8 mouse cellular contexts compared by ENCODE assay signal in genomic region chr6:30549231-30549761, GRCm38 (mm10). TPM values are rescaled to one million over a fixed set of nuclear protein-coding genes. Genes with fewer than 3 reads are reported as not detected.
DNase-seq lines count a peak whose midpoint lies in the region; ATAC-seq and TF ChIP-seq lines count a peak whose summit lies in the region.

No protein-coding gene starts in this region.

- peak overlapping the region; percentile 26; the same call in 1 of the 2 replicates for H3K9ac ChIP-seq in kidney, embryonic 15.5 days
- peak overlapping the region; percentile 39; the same call in 1 of the 2 replicates for H3K9ac ChIP-seq in hindbrain, embryonic 13.5 days
- no peak overlapping the region for H3K9ac ChIP-seq in midbrain, embryonic 15.5 days

- DNase-seq in kidney, adult 2 months: no peak
- peak; percentile 88 for DNase-seq in embryonic facial prominence, embryonic 10.5 days (ENCODE audit: low spot score)
- no peak for DNase-seq in right cerebral cortex, adult 18-20 months
- no peak for DNase-seq in ovary, adult 18-20 months (ENCODE audit: low spot score)
- no peak for DNase-seq in natural killer cell, adult 2 months (ENCODE audit: low spot score in 2 of 2)

- H3K4me3 ChIP-seq in kidney, embryonic 15.5 days (replicated peaks): no peak overlapping the region
- H3K4me3 ChIP-seq in kidney, adult 2 months (ENCODE audit: insufficient read depth, low read depth, low read length): no peak overlapping the region
- peak overlapping the region; percentile 32; the same call in 1 of the 2 replicates for H3K4me3 ChIP-seq in embryonic facial prominence, embryonic 10.5 days
- H3K4me3 ChIP-seq in hindbrain, embryonic 13.5 days: no peak overlapping the region
- no peak overlapping the region for H3K4me3 ChIP-seq in midbrain, embryonic 15.5 days

- peaks cover 71% of the 10 kb centered on the region for H3K4me1 ChIP-seq in kidney, embryonic 15.5 days
- H3K4me1 ChIP-seq in kidney, adult 2 months (ENCODE audit: control insufficient read depth, insufficient read depth, low read length): no peaks in the 10 kb centered on the region
- H3K4me1 ChIP-seq in embryonic facial prominence, embryonic 10.5 days: peaks cover 95% of the 10 kb centered on the region
- H3K4me1 ChIP-seq in hindbrain, embryonic 13.5 days (replicated peaks): peaks cover 67% of the 10 kb centered on the region
- H3K4me1 ChIP-seq in midbrain, embryonic 15.5 days: peaks cover 53% of the 10 kb centered on the region

- 10% methylated on average over 15 of the region's 15 CpGs for WGBS in kidney, embryonic 15.5 days
- whole genome bisulfite sequencing in kidney, adult 2 months: 50% methylated on average over 15 of the region's 15 CpGs
- 4% methylated on average over 15 of the region's 15 CpGs for WGBS in embryonic facial prominence, embryonic 10.5 days
- WGBS in hindbrain, embryonic 13.5 days: 19% methylated on average over 15 of the region's 15 CpGs
- 13% methylated on average over 15 of the region's 15 CpGs for WGBS in midbrain, embryonic 15.5 days

- ATAC-seq in kidney, embryonic 15.5 days (replicated peaks; ENCODE audit: low FRiP score): 0 out of 2 replicates have a peak, but pooled peaks have one; percentile 31
- no peak for ATAC-seq in hindbrain, embryonic 13.5 days (ENCODE audit: low FRiP score)
- ATAC-seq in midbrain, embryonic 15.5 days (replicated peaks): no peak

- TF ChIP-seq POLR2A in kidney, adult 2 months (IDR thresholded peaks at IDR 0.05; ENCODE audit: low read depth, low read length): no peak

- no peaks in the 10 kb centered on the region for H3K36me3 ChIP-seq in kidney, embryonic 15.5 days
- H3K36me3 ChIP-seq in kidney, adult 2 months (ENCODE audit: control insufficient read depth, insufficient read depth, low read length): no peaks in the 10 kb centered on the region
- H3K36me3 ChIP-seq in embryonic facial prominence, embryonic 10.5 days (replicated peaks): no peaks in the 10 kb centered on the region
- H3K36me3 ChIP-seq in hindbrain, embryonic 13.5 days: no peaks in the 10 kb centered on the region
- no peaks in the 10 kb centered on the region for H3K36me3 ChIP-seq in midbrain, embryonic 15.5 days (replicated peaks)

- peak overlapping the region; percentile 94 for H3K27ac ChIP-seq in kidney, embryonic 15.5 days
- no peak overlapping the region for H3K27ac ChIP-seq in kidney, adult 2 months (ENCODE audit: insufficient read depth, low read depth, low read length)
- peak overlapping the region; percentile 87 for H3K27ac ChIP-seq in embryonic facial prominence, embryonic 10.5 days (replicated peaks)
- H3K27ac ChIP-seq in hindbrain, embryonic 13.5 days: peak overlapping the region; percentile 76
- H3K27ac ChIP-seq in midbrain, embryonic 15.5 days: peak overlapping the region; percentile 66

- TF ChIP-seq CTCF in kidney, adult 2 months (conservative IDR thresholded peaks at IDR 0.05; ENCODE audit: insufficient read depth, insufficient read length, low read depth, low read length): no peak

- H3K9me3 ChIP-seq in kidney, embryonic 15.5 days (replicated peaks): no peaks in the 10 kb centered on the region
- no peaks in the 10 kb centered on the region for H3K9me3 ChIP-seq in embryonic facial prominence, embryonic 10.5 days
- H3K9me3 ChIP-seq in hindbrain, embryonic 13.5 days: no peaks in the 10 kb centered on the region
- no peaks in the 10 kb centered on the region for H3K9me3 ChIP-seq in midbrain, embryonic 15.5 days

- no peaks in the 10 kb centered on the region for H3K27me3 ChIP-seq in kidney, embryonic 15.5 days
- H3K27me3 ChIP-seq in kidney, adult 2 months (replicated peaks; ENCODE audit: control insufficient read depth, insufficient read depth, low read length): no peaks in the 10 kb centered on the region; the same call in 1 of the 2 replicates
- no peaks in the 10 kb centered on the region for H3K27me3 ChIP-seq in embryonic facial prominence, embryonic 10.5 days (replicated peaks; ENCODE audit: low read depth, poor library complexity, severe bottlenecking)
- H3K27me3 ChIP-seq in hindbrain, embryonic 13.5 days: no peaks in the 10 kb centered on the region
- H3K27me3 ChIP-seq in midbrain, embryonic 15.5 days (replicated peaks): no peaks in the 10 kb centered on the region

- H3K4me2 ChIP-seq in kidney, embryonic 15.5 days: peak overlapping the region; percentile 44
- no peak overlapping the region for H3K4me2 ChIP-seq in hindbrain, embryonic 13.5 days
- H3K4me2 ChIP-seq in midbrain, embryonic 15.5 days: 0 out of 2 replicates have a peak overlapping the region, but pooled peaks have one; percentile 3

RNA-seq across cellular contexts. Expression of gene Cpa2, which starts 7.9 kb away (rescaled TPM):
- polyA plus RNA-seq in kidney, embryonic 15.5 days (2015; fragmentation: Nextera tagmentation; extraction: Ambion mirVana): 20.2 and 21.5 TPM in 2 replicates
- polyA plus RNA-seq in kidney, adult 2 months (2012; rRNA removed): 0.14 TPM in 1 of 2 replicates, not detected in the other
- polyA plus RNA-seq in embryonic facial prominence, embryonic 10.5 days (2016; fragmentation: Nextera tagmentation; extraction: Ambion mirVana): 18.9 and 22.0 TPM in 2 replicates
- 6.9 and 8.7 TPM in 2 replicates for polyA plus RNA-seq in hindbrain, embryonic 13.5 days (2015; fragmentation: Nextera tagmentation; extraction: Ambion mirVana)
- polyA plus RNA-seq in midbrain, embryonic 15.5 days (2015; fragmentation: Nextera tagmentation; extraction: Ambion mirVana): 6.7 and 8.4 TPM in 2 replicates

RNA-seq across cellular contexts. Expression of gene Cpa4, which starts 18.9 kb away (rescaled TPM):
- 0.18 and 0.37 TPM in 2 replicates for polyA plus RNA-seq in kidney, embryonic 15.5 days (2015; fragmentation: Nextera tagmentation; extraction: Ambion mirVana)
- not detected in 2 replicates for polyA plus RNA-seq in kidney, adult 2 months (2012; rRNA removed)
- 0.85 and 1.1 TPM in 2 replicates for polyA plus RNA-seq in embryonic facial prominence, embryonic 10.5 days (2016; fragmentation: Nextera tagmentation; extraction: Ambion mirVana)
- polyA plus RNA-seq in hindbrain, embryonic 13.5 days (2015; fragmentation: Nextera tagmentation; extraction: Ambion mirVana): 1.4 and 1.5 TPM in 2 replicates
- 1.0 and 1.5 TPM in 2 replicates for polyA plus RNA-seq in midbrain, embryonic 15.5 days (2015; fragmentation: Nextera tagmentation; extraction: Ambion mirVana)

RNA-seq across cellular contexts. Expression of gene Ssmem1, which starts 39.6 kb away (rescaled TPM):
- not detected in 2 replicates for polyA plus RNA-seq in kidney, embryonic 15.5 days (2015; fragmentation: Nextera tagmentation; extraction: Ambion mirVana)
- polyA plus RNA-seq in kidney, adult 2 months (2012; rRNA removed): 0.09 TPM in 1 of 2 replicates, not detected in the other
- 0.19 and 0.40 TPM in 2 replicates for polyA plus RNA-seq in embryonic facial prominence, embryonic 10.5 days (2016; fragmentation: Nextera tagmentation; extraction: Ambion mirVana)
- 0.12 and 0.39 TPM in 2 replicates for polyA plus RNA-seq in hindbrain, embryonic 13.5 days (2015; fragmentation: Nextera tagmentation; extraction: Ambion mirVana)
- 0.21 TPM in 1 of 2 replicates, not detected in the other for polyA plus RNA-seq in midbrain, embryonic 15.5 days (2015; fragmentation: Nextera tagmentation; extraction: Ambion mirVana)

RNA-seq across cellular contexts. Expression of gene Tmem209, which starts 39.7 kb away (rescaled TPM):
- 44.5 and 46.6 TPM in 2 replicates for polyA plus RNA-seq in kidney, embryonic 15.5 days (2015; fragmentation: Nextera tagmentation; extraction: Ambion mirVana)
- 27.3 and 35.2 TPM in 2 replicates for polyA plus RNA-seq in kidney, adult 2 months (2012; rRNA removed)
- polyA plus RNA-seq in embryonic facial prominence, embryonic 10.5 days (2016; fragmentation: Nextera tagmentation; extraction: Ambion mirVana): 41.3 and 45.7 TPM in 2 replicates
- 29.5 and 33.4 TPM in 2 replicates for polyA plus RNA-seq in hindbrain, embryonic 13.5 days (2015; fragmentation: Nextera tagmentation; extraction: Ambion mirVana)
- 31.3 and 31.6 TPM in 2 replicates for polyA plus RNA-seq in midbrain, embryonic 15.5 days (2015; fragmentation: Nextera tagmentation; extraction: Ambion mirVana)
